Mouse (Mus musculus): ENCODE results near the gene Bfsp2.
A peak's percentile ranks its signal among the peaks of the same experiment; 100 is the strongest.

Gene Bfsp2

DNA sequence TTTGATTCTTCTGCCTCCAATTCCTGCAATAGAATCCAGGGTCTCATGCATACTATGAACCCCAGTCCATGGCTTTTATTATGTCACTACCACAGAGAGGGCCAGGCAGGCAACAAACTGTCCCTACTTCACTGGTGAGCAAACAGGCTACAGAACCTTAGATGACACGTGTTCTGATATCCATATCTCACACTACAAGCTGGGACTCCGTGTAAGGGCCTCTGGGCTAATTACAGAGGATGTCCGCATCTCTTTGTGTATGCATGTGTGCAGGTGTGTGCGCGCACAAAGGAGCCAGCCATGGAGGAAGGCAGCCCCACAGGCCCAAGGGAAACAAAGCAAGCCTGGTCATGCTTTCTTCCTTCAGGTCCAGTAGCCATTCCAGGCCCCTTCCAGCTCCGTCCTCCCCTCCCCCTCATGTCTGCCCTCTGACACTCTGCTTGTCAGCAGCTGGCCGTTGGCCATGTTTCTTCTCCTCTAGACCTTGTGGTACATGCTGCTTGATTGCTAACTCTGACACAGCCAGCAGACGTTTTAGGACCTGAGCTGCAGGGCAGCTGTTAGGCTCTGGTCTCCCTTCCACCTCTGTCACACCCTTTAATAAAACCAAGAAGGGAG lies 492 bp upstream of the Bfsp2 start:
- DNase-seq: no peak

DNA sequence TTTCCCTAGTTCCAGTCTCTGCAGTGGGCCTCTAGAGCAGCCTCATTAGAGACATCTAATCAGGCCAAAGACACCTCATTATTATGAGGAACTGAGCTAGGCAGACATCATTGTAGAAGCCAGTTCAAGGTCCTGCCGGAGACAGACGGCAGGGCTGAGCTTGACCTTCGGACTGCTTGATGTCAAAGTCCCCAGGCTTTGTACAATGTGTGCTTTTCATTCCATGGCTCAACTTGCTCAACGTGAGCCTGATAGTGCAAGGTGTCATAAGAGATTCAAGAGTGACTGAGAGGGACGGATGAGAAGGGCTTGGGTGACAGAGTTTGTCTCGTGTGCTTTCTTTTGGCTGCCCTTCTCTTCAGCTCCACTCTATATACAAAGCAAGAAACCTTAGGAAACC lies 4.8 kb downstream of the Bfsp2 start:
- DNase-seq: no peak

GRCm38 (mm10) chr9:103473915-103474688 lies 6.1 kb downstream of the Bfsp2 start:
- DNase-seq: no peak

GRCm38 (mm10) chr9:103471784-103472183 lies 8.4 kb downstream of the Bfsp2 start:
- DNase-seq: no peak

DNA sequence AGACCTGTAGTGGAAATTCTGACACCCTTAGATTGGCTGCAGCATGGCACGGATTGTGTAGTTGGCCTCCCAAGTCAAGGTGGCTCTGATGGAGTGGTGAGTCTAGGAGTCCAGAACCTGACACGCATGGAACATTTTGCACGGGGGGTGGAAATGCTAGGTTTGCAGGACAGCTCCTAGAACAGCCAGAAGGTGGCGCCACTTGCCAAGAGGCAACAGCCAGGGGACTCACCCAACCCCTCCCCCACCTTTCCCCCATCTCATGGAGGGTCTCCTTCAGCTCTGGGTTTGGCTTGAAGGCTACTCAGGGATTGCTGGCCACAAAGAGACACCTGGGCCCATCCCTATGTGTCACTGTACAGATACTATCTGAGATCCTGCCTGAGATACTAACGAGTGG lies 10.7 kb downstream of the Bfsp2 start:
- no peak for DNase-seq

DNA sequence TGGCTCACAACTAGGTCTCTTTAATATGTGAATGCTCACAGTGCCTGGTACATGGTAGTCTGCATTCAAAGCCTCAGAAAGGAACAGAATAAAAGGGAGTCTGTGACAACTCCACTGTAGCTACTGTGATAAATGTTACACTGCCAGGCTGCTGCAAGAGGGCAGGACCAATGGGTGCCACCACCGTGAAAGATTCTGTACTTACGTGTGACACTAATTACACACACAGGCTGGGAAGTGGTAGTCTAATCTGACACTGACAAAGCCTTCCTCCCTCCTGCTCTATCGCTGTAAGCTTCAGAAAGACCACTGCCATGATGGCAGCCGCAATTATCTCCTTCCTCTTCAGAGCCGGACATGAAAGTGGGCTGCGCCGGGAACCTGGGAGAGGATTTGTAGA lies 11.3 kb downstream of the Bfsp2 start:
- no peak for DNase-seq

DNA sequence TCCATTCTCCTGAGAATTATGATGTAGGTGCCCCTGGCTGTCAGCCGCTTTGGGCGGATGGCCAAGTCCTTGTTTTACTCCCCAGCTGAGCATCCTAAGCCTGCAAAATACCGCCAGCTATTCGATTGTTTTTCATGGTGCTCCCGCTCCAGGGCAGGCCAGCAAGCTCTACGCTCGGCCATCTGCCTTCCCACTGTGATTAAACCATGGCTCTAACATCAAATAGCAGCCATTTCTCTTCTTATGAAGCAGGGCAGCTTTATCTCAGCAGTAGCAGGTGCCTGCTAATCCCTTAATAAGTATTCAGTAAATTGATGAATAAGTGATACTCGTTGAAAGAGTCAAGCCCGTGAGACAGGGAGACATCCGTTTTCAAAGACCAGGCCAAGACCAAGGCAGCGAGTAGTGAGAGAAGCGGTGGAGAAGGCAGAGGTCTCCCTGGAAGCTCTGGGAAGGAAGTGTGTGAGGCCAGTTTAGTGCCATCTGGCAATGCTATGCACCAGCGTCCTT lies 14.5 kb downstream of the Bfsp2 start:
- DNase-seq: peak; percentile 32

- no peak for DNase-seq
Observed at GRCm38 (mm10) chr9:103465293-103465692, 14.9 kb downstream of the Bfsp2 start.

- DNase-seq: no peak
Observed at GRCm38 (mm10) chr9:103463833-103464232, 16.4 kb downstream of the Bfsp2 start.

DNA sequence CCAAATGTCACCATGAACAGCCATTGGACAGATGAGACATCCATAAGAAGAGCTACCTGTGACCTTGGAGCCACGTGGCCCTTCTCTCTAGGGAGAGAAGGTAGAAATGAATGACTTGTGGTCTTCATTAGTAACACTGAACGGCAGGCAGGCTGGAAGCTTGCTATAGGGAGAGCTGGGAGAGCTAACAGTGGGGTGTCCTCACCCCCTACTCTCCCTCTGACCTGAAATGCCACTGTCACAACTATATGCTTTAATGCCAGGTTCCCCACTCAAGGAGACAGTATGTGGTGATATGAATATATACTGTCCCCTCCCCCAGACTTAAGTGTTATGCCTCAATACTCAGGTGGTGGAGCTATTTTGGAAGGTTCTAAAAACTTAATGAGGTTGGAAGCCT lies 20.4 kb downstream of the Bfsp2 start:
- DNase-seq: no peak

DNA sequence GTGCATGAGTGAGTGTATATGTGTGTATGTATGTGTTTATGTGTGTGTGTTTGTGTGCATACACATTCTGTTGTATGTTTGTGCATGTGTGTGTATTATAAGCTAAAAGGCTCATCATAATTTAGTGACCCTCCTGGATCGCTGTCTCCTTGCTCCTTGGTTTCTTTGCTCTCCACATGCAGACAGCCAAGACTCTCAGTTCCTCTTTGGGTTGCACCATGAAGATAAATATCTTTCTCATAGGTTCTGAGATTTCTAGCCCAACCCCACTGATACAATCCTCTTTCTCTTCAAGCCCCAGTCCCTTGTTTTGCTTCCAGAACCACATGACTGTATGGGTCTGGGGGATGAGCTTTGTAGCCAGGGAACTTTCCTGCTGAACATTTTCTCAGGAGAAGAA lies 20.9 kb downstream of the Bfsp2 start:
- DNase-seq: no peak

GRCm38 (mm10) chr9:103449651-103450050 lies 30.6 kb downstream of the Bfsp2 start:
- no peak for DNase-seq

DNA sequence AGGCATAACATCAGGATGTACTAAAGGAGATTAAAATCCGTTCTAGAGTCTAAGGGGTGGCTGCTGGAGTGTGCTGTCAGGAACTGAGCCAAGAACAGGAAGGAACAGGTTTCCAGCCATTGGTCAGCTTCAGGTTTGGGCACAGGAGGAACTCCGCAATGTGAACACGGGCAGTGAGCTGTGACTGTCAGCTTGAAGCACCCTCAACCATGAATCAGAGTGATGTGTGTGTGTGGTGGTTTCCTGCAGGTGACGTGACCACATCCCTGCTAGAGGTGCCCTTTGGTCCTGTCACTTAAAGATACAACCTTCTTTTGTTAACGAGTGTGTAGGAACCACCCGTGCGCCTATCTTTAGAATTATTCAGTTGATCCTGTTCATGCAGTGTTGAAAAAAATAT lies 31.1 kb downstream of the Bfsp2 start:
- DNase-seq: no peak

DNA sequence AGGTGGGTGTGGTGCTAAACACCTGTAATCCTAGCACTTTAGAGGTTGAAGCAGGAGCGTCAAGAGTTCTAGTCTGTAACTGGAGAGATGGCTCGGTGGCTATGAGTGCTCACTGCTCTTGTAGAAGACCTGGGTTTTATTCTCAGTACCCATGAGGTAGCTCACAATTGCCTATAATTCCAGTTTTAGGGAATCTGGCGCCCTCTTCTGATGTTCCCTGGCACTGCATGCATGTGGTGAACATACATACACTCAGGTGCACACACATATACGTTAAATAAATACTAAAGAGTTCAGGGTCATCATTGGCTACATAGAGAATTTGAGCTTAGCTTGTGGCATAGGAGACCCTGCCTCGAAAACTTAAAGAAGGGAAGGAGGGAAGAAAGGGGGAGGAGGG lies 35.6 kb downstream of the Bfsp2 start:
- no peak for DNase-seq

DNA sequence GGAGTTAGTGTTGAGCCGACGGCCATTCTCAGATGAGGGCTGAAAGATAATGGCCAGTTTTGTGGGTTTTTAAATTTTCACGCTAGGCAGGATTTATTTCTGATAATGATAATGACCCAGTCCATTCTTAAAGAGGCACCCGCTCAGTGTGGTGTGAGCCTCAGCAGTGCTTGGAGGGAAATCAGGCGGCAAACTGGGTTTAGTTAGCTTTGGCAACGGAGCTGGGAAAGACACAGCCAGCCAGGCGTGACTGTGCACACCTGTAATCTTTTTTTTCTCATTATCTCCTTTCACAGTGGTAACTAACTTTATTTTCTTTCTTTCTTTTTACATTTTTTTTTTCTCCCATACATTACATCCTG lies 36.4 kb downstream of the Bfsp2 start:
- DNase-seq: no peak

DNA sequence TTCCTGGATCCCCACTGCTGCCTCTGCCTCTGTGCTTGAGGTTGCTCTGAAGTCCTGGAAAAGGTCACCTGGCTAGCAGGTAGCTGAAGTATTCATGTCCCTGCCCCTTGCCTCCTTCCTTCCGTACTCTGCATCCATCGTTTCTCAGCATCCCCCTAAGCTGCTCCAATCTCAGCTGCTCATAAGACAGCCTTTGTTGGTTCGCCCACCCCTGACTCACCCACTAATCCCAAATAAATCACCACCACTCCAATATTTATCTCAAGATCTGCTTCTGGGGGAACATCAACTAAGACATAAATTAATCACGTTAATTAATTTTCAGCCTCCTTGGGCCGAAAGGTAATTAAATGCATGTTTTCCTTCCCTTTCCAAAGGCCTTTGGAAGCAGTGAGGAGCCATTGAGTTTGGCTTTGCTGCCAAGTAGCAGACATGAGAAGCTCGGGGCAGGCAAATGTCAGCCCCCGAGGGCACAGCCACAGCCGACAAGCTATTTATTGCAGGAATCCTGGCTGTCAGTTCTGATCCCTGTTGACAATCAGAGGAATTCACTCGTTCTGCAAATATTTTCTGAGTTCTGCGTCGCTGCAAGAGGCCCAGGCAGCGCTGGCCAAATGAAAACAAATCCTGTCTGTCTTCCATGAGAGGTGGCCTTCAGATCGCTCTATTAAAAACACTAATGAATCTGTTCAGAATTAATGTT lies 36.9 kb downstream of the Bfsp2 start:
- peak; percentile 7 for DNase-seq

DNA sequence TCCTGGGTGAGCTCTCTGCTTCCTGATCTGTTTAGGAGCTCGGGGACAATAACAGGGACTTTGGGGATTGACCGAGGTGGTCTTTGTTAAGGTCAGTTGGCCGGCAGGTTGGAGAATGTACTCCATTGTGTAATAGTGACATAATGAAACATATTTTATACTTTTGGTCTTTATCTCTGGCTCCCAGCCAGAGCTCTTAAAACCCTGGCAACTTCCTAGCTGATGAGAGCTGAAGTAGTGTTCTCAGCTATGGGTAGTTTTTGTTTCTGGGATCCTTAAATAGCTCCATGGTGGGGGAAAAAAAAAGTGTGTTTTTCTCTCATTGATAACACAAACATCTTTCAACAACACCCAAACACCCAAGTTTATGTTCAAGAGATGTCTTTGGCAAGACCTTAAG lies 39.6 kb downstream of the Bfsp2 start:
- DNase-seq: no peak

DNA sequence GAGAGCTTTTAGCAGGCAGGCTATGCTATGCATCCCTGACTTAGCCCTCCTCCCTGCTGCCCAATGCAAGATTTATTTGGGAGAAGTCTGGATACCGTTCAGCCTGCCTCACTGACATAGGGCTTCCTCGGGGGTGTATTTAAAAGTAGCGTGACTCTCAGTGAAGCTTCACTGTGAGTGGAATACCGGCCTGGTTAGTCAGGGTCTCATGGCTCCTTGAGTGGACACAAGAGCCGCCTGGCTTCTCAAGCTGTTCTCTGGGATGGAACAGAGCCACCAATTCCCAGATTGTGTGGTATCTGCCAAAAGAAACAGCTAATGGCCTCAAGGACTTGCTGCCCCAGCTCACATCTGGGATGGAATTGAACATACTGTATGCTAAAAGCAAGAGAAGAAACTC lies 43.1 kb downstream of the Bfsp2 start:
- no peak for DNase-seq

DNA sequence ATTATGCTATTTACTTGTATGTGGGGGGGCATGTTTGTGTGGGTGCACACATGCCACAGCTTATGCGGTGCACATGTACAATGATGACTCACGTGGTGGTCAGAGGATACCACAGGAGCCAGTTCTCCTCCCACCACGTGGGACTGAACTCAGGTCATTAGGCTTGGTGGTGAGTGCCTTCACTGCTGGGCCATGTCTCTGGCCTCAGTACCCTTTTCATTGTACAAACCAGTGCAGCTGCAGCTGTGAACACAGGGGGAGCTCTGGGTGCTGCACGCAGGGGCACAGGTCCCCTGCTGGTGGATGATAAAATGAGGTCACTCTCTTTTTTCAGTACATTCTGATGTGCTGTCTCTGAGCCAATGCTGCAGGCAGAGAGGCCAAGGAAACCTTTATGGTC lies 46.1 kb downstream of the Bfsp2 start:
- no peak for DNase-seq

DNA sequence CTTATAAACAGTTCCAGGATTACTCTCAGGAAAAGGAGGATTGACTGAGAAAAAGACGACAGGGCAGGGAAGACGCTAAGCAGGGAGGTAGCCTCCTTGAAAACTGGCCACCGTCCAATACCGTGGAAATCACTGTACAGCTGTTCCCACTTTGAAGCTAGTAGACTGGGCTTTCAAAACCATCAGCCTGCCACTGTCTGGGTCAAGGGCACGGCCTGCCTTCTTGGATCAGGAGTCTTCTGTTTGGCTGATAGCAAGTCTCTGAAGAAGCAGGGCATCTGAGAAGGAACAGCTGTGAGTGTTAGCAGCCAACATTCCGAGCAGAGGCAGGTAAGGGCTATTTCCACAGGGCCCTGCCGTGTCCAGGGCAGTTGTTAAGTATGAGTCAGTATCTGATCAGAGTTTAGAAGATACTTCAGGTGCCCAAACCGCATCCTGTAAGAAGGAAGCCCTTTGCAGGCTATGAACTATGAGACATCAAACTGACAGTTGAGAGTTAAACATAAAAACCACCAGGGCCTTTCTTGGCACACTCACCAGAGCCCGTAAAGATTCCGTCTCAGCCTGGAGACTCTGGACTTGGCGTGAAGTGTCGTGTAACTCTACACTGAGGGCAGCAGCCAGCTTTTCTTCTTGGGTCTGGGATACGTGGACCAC lies 48.0 kb downstream of the Bfsp2 start:
- DNase-seq: no peak

DNA sequence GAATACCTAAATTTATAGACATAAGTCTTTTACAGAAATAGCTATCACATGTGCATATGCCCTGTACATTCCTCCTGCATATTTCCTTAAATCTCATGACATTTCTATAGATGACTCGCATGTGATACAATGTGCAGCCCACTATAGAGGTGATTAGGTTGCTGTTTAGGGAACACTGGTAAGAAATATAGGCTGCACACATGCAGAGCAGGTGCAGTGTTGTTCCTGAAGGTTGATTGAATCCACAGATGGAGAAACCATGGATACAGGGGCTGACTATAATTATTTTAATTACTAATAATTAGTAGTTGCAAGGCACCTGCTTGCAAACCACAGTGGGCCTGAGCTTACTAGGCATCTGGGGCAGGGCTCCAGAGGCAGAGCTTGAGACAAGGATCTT lies 48.5 kb downstream of the Bfsp2 start:
- no peak for DNase-seq

- DNase-seq: no peak
Observed at GRCm38 (mm10) chr9:103430431-103431220, 49.6 kb downstream of the Bfsp2 start.

DNA sequence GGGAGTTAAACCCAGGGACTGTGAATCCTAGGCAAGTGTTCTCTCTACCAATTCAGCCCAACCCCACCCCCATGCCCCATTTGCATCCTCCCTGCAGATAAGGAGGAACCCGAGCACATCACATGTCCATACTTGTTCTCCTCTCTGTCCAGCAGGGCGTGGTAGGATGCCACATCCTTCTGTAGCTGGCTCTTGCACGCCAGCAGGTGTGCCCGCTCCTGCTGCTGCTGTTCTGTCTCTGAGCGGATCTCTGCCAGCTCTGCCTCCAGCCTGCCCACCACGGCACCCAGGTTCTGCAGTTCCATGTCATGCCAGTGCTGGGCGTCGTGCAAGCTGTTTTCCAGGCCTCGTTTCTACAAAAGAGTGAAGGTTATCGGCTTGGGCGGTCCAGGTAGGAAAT lies 53.8 kb downstream of the Bfsp2 start:
- no peak for DNase-seq

Measured in cerebellum, adult 9-11 months (tissue).